Mouse (Mus musculus) heart, embryonic 11.5 days (tissue): Measurements from ENCODE around the gene Ctnna3. TPM values are rescaled to one million over a fixed set of nuclear protein-coding genes. Genes with fewer than 3 reads are reported as not detected.
A peak's percentile ranks its signal among the peaks of the same experiment; 100 is the strongest.

Experiments
- ATAC-seq: fragments of 200-750 bp; cut with Nextera tagmentation; replicated peaks from 2 replicates; pipeline ENCODE4 v1.8.0; 2017; ENCODE audit warnings: moderate library complexity; ENCODE audit not compliant: insufficient number of reproducible peaks, low FRiP score, low TSS enrichment
- H3K27ac ChIP-seq: fragments of 300-500 bp; sonication (generic); 2 replicates; pipeline ENCODE4 v1.5.1; 2014; ENCODE audit warnings: mild to moderate bottlenecking, low read depth, low read length
- H3K27me3 ChIP-seq: fragments of 300-500 bp; sonication (generic); 2 replicates; pipeline ENCODE4 v1.6.1; 2014; ENCODE audit warnings: mild to moderate bottlenecking, low read length, mixed read lengths; ENCODE audit not compliant: control insufficient read depth, insufficient read depth
- H3K36me3 ChIP-seq: fragments of 300-500 bp; sonication (generic); 2 replicates; pipeline ENCODE4 v1.6.1; 2014; ENCODE audit warnings: mild to moderate bottlenecking, low read length, moderate library complexity, mixed read lengths; ENCODE audit not compliant: control insufficient read depth, insufficient read depth
- H3K4me1 ChIP-seq: fragments of 300-500 bp; sonication (generic); 2 replicates; pipeline ENCODE4 v1.6.1; 2014; ENCODE audit warnings: low read length; ENCODE audit not compliant: control insufficient read depth, insufficient read depth
- H3K4me2 ChIP-seq: fragments of 300-500 bp; sonication (generic); 2 replicates; pipeline ENCODE4 v1.6.1; 2014; ENCODE audit warnings: mild to moderate bottlenecking, moderate library complexity
- H3K4me3 ChIP-seq: fragments of 300-500 bp; sonication (generic); 2 replicates; pipeline ENCODE4 v1.5.1; 2014; ENCODE audit warnings: low read depth, low read length
- H3K9ac ChIP-seq: fragments of 300-500 bp; sonication (generic); 2 replicates; pipeline ENCODE4 v1.6.1; 2014; ENCODE audit warnings: mild to moderate bottlenecking, low read depth, low read length, moderate library complexity
- H3K9me3 ChIP-seq: fragments of 300-500 bp; sonication (generic); replicated peaks from 2 replicates; pipeline ENCODE4 v1.6.1; 2016; ENCODE audit warnings: low read length; ENCODE audit not compliant: control insufficient read depth
- WGBS: fragments of 180-500 bp; shearing (Covaris S2); extraction: QIAGEN DNeasy Blood & Tissue Kit; methylation state at CpG from one replicate; pipeline ENCODE4 v1.1.7; 2014; ENCODE audit not compliant: insufficient replicate concordance; 5-methylcytosine and 5-hydroxymethylcytosine counted together
- polyA plus RNA-seq: library from polyadenylated mRNA; unstranded; fragments of >200 nt; fragmentation: Nextera tagmentation; extraction: Ambion mirVana; gene quantifications from 2 replicates; pipeline ENCODE4 v1.2.1, GENCODE M21; 2014

Ctnna3 gene
- polyA plus RNA-seq, 1 experiment from 2014 or later: 19.0 TPM

- no peak for ATAC-seq
- 83% methylated on average over 7 of the region's 7 CpGs for WGBS
Measured at GRCm38 (mm10) chr10:63771656-63772055, 341.8 kb downstream of the Ctnna3 start.

GRCm38 (mm10) chr10:63772074-63772473 is 342.2 kb downstream of the Ctnna3 start:
- H3K4me3 ChIP-seq: no peak overlapping the region
- H3K27me3 ChIP-seq: no peaks in the 10 kb centered on the region
- ATAC-seq: no peak
- no peaks in the 10 kb centered on the region for H3K9me3 ChIP-seq
- H3K9ac ChIP-seq: no peak overlapping the region
- H3K4me2 ChIP-seq: no peak overlapping the region
- H3K27ac ChIP-seq: no peak overlapping the region
- 85% methylated on average over 10 of the region's 10 CpGs for WGBS
- no peaks in the 10 kb centered on the region for H3K36me3 ChIP-seq
- peaks cover 9% of the 10 kb centered on the region; the same call in 1 of the 2 replicates for H3K4me1 ChIP-seq

More at GRCm38 (mm10) chr10:63771656-63772055, 341.8 kb downstream of the Ctnna3 start:
- no peak overlapping the region for H3K4me3 ChIP-seq
- no peaks in the 10 kb centered on the region for H3K9me3 ChIP-seq
- no peaks in the 10 kb centered on the region for H3K36me3 ChIP-seq
- no peak overlapping the region for H3K9ac ChIP-seq
- no peak overlapping the region for H3K4me2 ChIP-seq
- no peaks in the 10 kb centered on the region for H3K27me3 ChIP-seq
- H3K4me1 ChIP-seq: peaks cover 9% of the 10 kb centered on the region; the same call in 1 of the 2 replicates
- no peak overlapping the region for H3K27ac ChIP-seq

- no peaks in the 10 kb centered on the region for H3K27me3 ChIP-seq
- 54% methylated on average over 6 of the region's 6 CpGs for WGBS
- no peak overlapping the region for H3K4me3 ChIP-seq
- no peak overlapping the region for H3K4me2 ChIP-seq
- no peak for ATAC-seq
- no peaks in the 10 kb centered on the region for H3K36me3 ChIP-seq
- H3K27ac ChIP-seq: no peak overlapping the region
- no peaks in the 10 kb centered on the region for H3K9me3 ChIP-seq
- no peaks in the 10 kb centered on the region for H3K4me1 ChIP-seq
- no peak overlapping the region for H3K9ac ChIP-seq
Measured at GRCm38 (mm10) chr10:63781948-63782347, 352.1 kb downstream of the Ctnna3 start.

- 67% methylated on average over 20 of the region's 20 CpGs for WGBS
- Histone ChIP-seq H3K9me3 (no peaks in the 10 kb centered on the region), H3K4me1 (no peaks in the 10 kb centered on the region), H3K4me2 (peak overlapping the region; percentile 6; the same call in 1 of the 2 replicates), H3K36me3 (no peaks in the 10 kb centered on the region), H3K4me3 (no peak overlapping the region), H3K27ac (no peak overlapping the region), H3K27me3 (no peaks in the 10 kb centered on the region), H3K9ac (no peak overlapping the region)
- no peak for ATAC-seq
Measured at GRCm38 (mm10) chr10:63784808-63785535, 355.1 kb downstream of the Ctnna3 start.

GRCm38 (mm10) chr10:63786390-63786789 is 356.5 kb downstream of the Ctnna3 start:
- H3K4me2 ChIP-seq: no peak overlapping the region
- no peaks in the 10 kb centered on the region for H3K4me1 ChIP-seq
- no peak overlapping the region for H3K4me3 ChIP-seq
- H3K27me3 ChIP-seq: no peaks in the 10 kb centered on the region
- no peaks in the 10 kb centered on the region for H3K36me3 ChIP-seq
- no peak overlapping the region for H3K9ac ChIP-seq
- no peak for ATAC-seq
- WGBS: 90% methylated on average over 7 of the region's 7 CpGs
- no peaks in the 10 kb centered on the region for H3K9me3 ChIP-seq
- no peak overlapping the region for H3K27ac ChIP-seq

- Histone ChIP-seq H3K27ac (no peak overlapping the region), H3K36me3 (no peaks in the 10 kb centered on the region), H3K9me3 (no peaks in the 10 kb centered on the region), H3K4me3 (no peak overlapping the region), H3K27me3 (no peaks in the 10 kb centered on the region), H3K9ac (no peak overlapping the region), H3K4me2 (no peak overlapping the region), H3K4me1 (peaks cover 8% of the 10 kb centered on the region)
- WGBS: 88% methylated on average over 6 of the region's 6 CpGs
- ATAC-seq: no peak
Measured at GRCm38 (mm10) chr10:63803909-63804308, 374.0 kb downstream of the Ctnna3 start.

- Histone ChIP-seq H3K27me3 (no peaks in the 10 kb centered on the region), H3K36me3 (no peaks in the 10 kb centered on the region), H3K27ac (no peak overlapping the region), H3K9me3 (no peaks in the 10 kb centered on the region), H3K9ac (no peak overlapping the region), H3K4me3 (no peak overlapping the region), H3K4me1 (peaks cover 13% of the 10 kb centered on the region), H3K4me2 (no peak overlapping the region)
- WGBS: 94% methylated on average over 6 of the region's 6 CpGs
- ATAC-seq: no peak
Measured at GRCm38 (mm10) chr10:63805551-63805950, 375.7 kb downstream of the Ctnna3 start.

- Histone ChIP-seq H3K4me2 (no peak overlapping the region), H3K4me1 (peaks cover 13% of the 10 kb centered on the region), H3K27me3 (no peaks in the 10 kb centered on the region), H3K4me3 (no peak overlapping the region), H3K27ac (no peak overlapping the region), H3K9ac (no peak overlapping the region), H3K9me3 (no peaks in the 10 kb centered on the region), H3K36me3 (no peaks in the 10 kb centered on the region)
- WGBS: 88% methylated on average over 1 of the region's 1 CpGs
- ATAC-seq: no peak
Measured at GRCm38 (mm10) chr10:63806254-63806653, 376.4 kb downstream of the Ctnna3 start.
